Mouse (Mus musculus) stomach, embryonic 16.5 days (tissue): ENCODE results near the gene Rnf114. TPM values are rescaled to one million over a fixed set of nuclear protein-coding genes. Genes with fewer than 3 reads are reported as not detected.

Source experiments
- ATAC-seq: fragments of 200-750 bp; cut with Nextera tagmentation; 2 replicates; pipeline ENCODE4 v1.8.0; 2017; ENCODE audit warnings: moderate number of reproducible peaks, moderate TSS enrichment; ENCODE audit not compliant: insufficient read depth, low FRiP score
- H3K27ac ChIP-seq: fragments of 300-500 bp; sonication (generic); 2 replicates; pipeline ENCODE4 v1.5.1; 2014; ENCODE audit warnings: low read length
- H3K27me3 ChIP-seq: fragments of 300-500 bp; sonication (generic); 2 replicates; pipeline ENCODE4 v1.6.1; 2014; ENCODE audit warnings: low read length, control low read depth, mixed read lengths; ENCODE audit not compliant: control insufficient read depth, insufficient read depth
- H3K36me3 ChIP-seq: fragments of 300-500 bp; sonication (generic); 2 replicates; pipeline ENCODE4 v1.6.1; 2014; ENCODE audit warnings: low read length; ENCODE audit not compliant: control insufficient read depth, insufficient read depth
- H3K4me1 ChIP-seq: fragments of 300-500 bp; sonication (generic); 2 replicates; pipeline ENCODE4 v1.6.1; 2014; ENCODE audit warnings: low read length, control low read depth, mixed read lengths; ENCODE audit not compliant: control insufficient read depth, insufficient read depth
- H3K4me2 ChIP-seq: fragments of 300-500 bp; sonication (generic); 2 replicates; pipeline ENCODE4 v1.6.1; 2014; ENCODE audit warnings: low read depth, low read length, mixed read lengths
- H3K4me3 ChIP-seq: fragments of 300-500 bp; sonication (generic); replicated peaks from 2 replicates; pipeline ENCODE4 v1.5.1; 2014; ENCODE audit warnings: mild to moderate bottlenecking, low read length
- H3K9ac ChIP-seq: fragments of 300-500 bp; sonication (generic); 2 replicates; pipeline ENCODE4 v1.6.1; 2014; ENCODE audit warnings: low read length
- H3K9me3 ChIP-seq: fragments of 300-500 bp; sonication (generic); replicated peaks from 2 replicates; pipeline ENCODE4 v1.6.1; 2016; ENCODE audit warnings: low read length, control low read depth; ENCODE audit not compliant: control insufficient read depth
- WGBS: fragments of 180-500 bp; shearing (Covaris S2); extraction: QIAGEN DNeasy Blood & Tissue Kit; methylation state at CpG from one replicate; pipeline ENCODE4 v1.1.7; 2014; 5-methylcytosine and 5-hydroxymethylcytosine counted together
- polyA plus RNA-seq: library from polyadenylated mRNA; unstranded; fragments of >200 nt; fragmentation: Nextera tagmentation; extraction: Ambion mirVana; gene quantifications from 2 replicates; pipeline ENCODE4 v1.2.1, GENCODE M21; 2015

Rnf114 gene
- polyA plus RNA-seq, 1 experiment from 2014 or later, result 68.7 TPM

- Histone ChIP-seq H3K4me3 (no peak overlapping the region), H3K4me2 (no peak overlapping the region), H3K27ac (no peak overlapping the region), H3K4me1 (no peaks in the 10 kb centered on the region), H3K9ac (no peak overlapping the region), H3K36me3 (peaks cover 8% of the 10 kb centered on the region; the same call in 1 of the 2 replicates), H3K27me3 (no peaks in the 10 kb centered on the region), H3K9me3 (no peaks in the 10 kb centered on the region)
- no peak for ATAC-seq
- 79% methylated on average over 6 of the region's 6 CpGs for WGBS
Measured at GRCm38 (mm10) chr2:167468444-167468843, 24.0 kb upstream of the Rnf114 start.

GRCm38 (mm10) chr2:167470611-167471010, 21.8 kb upstream of the Rnf114 start:
- H3K27ac ChIP-seq, result no peak overlapping the region
- H3K4me1 ChIP-seq, result peaks cover under 1% of the 10 kb centered on the region; the same call in 1 of the 2 replicates
- peaks cover 16% of the 10 kb centered on the region for H3K36me3 ChIP-seq
- ATAC-seq, result no peak
- 88% methylated on average over 3 of the region's 3 CpGs for WGBS
- no peaks in the 10 kb centered on the region for H3K27me3 ChIP-seq
- H3K4me3 ChIP-seq, result no peak overlapping the region
- H3K9ac ChIP-seq, result no peak overlapping the region
- H3K4me2 ChIP-seq, result no peak overlapping the region
- no peaks in the 10 kb centered on the region for H3K9me3 ChIP-seq

GRCm38 (mm10) chr2:167471585-167471984, 20.9 kb upstream of the Rnf114 start:
- Histone ChIP-seq H3K4me1 (peaks cover 10% of the 10 kb centered on the region; the same call in 1 of the 2 replicates), H3K36me3 (peaks cover 12% of the 10 kb centered on the region), H3K27ac (no peak overlapping the region), H3K4me2 (no peak overlapping the region), H3K9me3 (no peaks in the 10 kb centered on the region), H3K27me3 (no peaks in the 10 kb centered on the region), H3K9ac (no peak overlapping the region), H3K4me3 (no peak overlapping the region)
- ATAC-seq, result no peak
- WGBS, result 71% methylated on average over 6 of the region's 6 CpGs

- H3K27ac ChIP-seq, result no peak overlapping the region
- 89% methylated on average over 6 of the region's 6 CpGs for WGBS
- H3K36me3 ChIP-seq, result peaks cover 7% of the 10 kb centered on the region; the same call in 1 of the 2 replicates
Measured at GRCm38 (mm10) chr2:167474218-167474617, 18.2 kb upstream of the Rnf114 start.

GRCm38 (mm10) chr2:167475596-167475995, 16.8 kb upstream of the Rnf114 start:
- no peak overlapping the region for H3K9ac ChIP-seq
- peaks cover 7% of the 10 kb centered on the region; the same call in 1 of the 2 replicates for H3K36me3 ChIP-seq
- 83% methylated on average over 5 of the region's 5 CpGs for WGBS
- H3K4me3 ChIP-seq, result no peak overlapping the region
- H3K4me2 ChIP-seq, result no peak overlapping the region
- peaks cover 16% of the 10 kb centered on the region; the same call in 1 of the 2 replicates for H3K4me1 ChIP-seq
- no peaks in the 10 kb centered on the region for H3K9me3 ChIP-seq
- ATAC-seq, result no peak
- no peaks in the 10 kb centered on the region for H3K27me3 ChIP-seq
- H3K27ac ChIP-seq, result peak overlapping the region; percentile 64; the same call in 1 of the 2 replicates

More at GRCm38 (mm10) chr2:167474218-167474617, 18.2 kb upstream of the Rnf114 start:
- H3K27me3 ChIP-seq, result no peaks in the 10 kb centered on the region
- no peak overlapping the region for H3K4me3 ChIP-seq
- no peak overlapping the region for H3K9ac ChIP-seq
- peaks cover 16% of the 10 kb centered on the region; the same call in 1 of the 2 replicates for H3K4me1 ChIP-seq
- H3K9me3 ChIP-seq, result no peaks in the 10 kb centered on the region
- H3K4me2 ChIP-seq, result no peak overlapping the region
- ATAC-seq, result no peak

GRCm38 (mm10) chr2:167476200-167476688, 16.2 kb upstream of the Rnf114 start:
- WGBS, result 19% methylated on average over 7 of the region's 7 CpGs
- Histone ChIP-seq H3K4me1 (peaks cover 16% of the 10 kb centered on the region; the same call in 1 of the 2 replicates), H3K9ac (no peak overlapping the region), H3K4me2 (no peak overlapping the region), H3K9me3 (no peaks in the 10 kb centered on the region), H3K36me3 (peaks cover 7% of the 10 kb centered on the region; the same call in 1 of the 2 replicates), H3K27ac (peak overlapping the region; percentile 64), H3K27me3 (no peaks in the 10 kb centered on the region), H3K4me3 (no peak overlapping the region)
- ATAC-seq, result peak; percentile 70; the same call in 1 of the 2 replicates

- H3K27ac ChIP-seq, result peak overlapping the region; percentile 64
- 61% methylated on average over 4 of the region's 4 CpGs for WGBS
- peaks cover 7% of the 10 kb centered on the region; the same call in 1 of the 2 replicates for H3K36me3 ChIP-seq
- 0 out of 2 replicates have a peak, but pooled peaks have one; percentile 11 for ATAC-seq
- H3K4me3 ChIP-seq, result no peak overlapping the region
- no peaks in the 10 kb centered on the region for H3K27me3 ChIP-seq
- peaks cover 16% of the 10 kb centered on the region; the same call in 1 of the 2 replicates for H3K4me1 ChIP-seq
- H3K9ac ChIP-seq, result no peak overlapping the region
- H3K9me3 ChIP-seq, result no peaks in the 10 kb centered on the region
- H3K4me2 ChIP-seq, result no peak overlapping the region
Measured at GRCm38 (mm10) chr2:167476762-167477161, 15.7 kb upstream of the Rnf114 start.

- Histone ChIP-seq H3K36me3 (peaks cover 12% of the 10 kb centered on the region; the same call in 1 of the 2 replicates), H3K9me3 (no peaks in the 10 kb centered on the region), H3K9ac (no peak overlapping the region), H3K4me2 (no peak overlapping the region), H3K4me1 (peaks cover 16% of the 10 kb centered on the region; the same call in 1 of the 2 replicates), H3K4me3 (no peak overlapping the region), H3K27ac (no peak overlapping the region), H3K27me3 (no peaks in the 10 kb centered on the region)
- no peak for ATAC-seq
- WGBS, result 48% methylated on average over 2 of the region's 2 CpGs
Measured at GRCm38 (mm10) chr2:167478128-167478527, 14.3 kb upstream of the Rnf114 start.

- Histone ChIP-seq H3K4me2 (no peak overlapping the region), H3K4me3 (no peak overlapping the region), H3K27ac (no peak overlapping the region), H3K9ac (no peak overlapping the region), H3K9me3 (no peaks in the 10 kb centered on the region), H3K36me3 (peaks cover 7% of the 10 kb centered on the region; the same call in 1 of the 2 replicates), H3K27me3 (no peaks in the 10 kb centered on the region), H3K4me1 (peaks cover 16% of the 10 kb centered on the region; the same call in 1 of the 2 replicates)
- ATAC-seq, result no peak
- 100% methylated on average over 1 of the region's 1 CpGs for WGBS
Measured at GRCm38 (mm10) chr2:167479501-167479900, 12.9 kb upstream of the Rnf114 start.
